Mouse (Mus musculus) kidney, adult 2 months (tissue): Measurements from ENCODE around the gene Ets1. TPM values are rescaled to one million over a fixed set of nuclear protein-coding genes. Genes with fewer than 3 reads are reported as not detected.

ENCODE experiments used
- DNase-seq: peaks from one replicate; pipeline ENCODE4 v3.0.0; 2021
- H3K27ac ChIP-seq: fragments of 200-500 bp; 2 replicates; pipeline ENCODE4 v1.5.1; 2012; ENCODE audit warnings: low read depth, low read length, control low read depth, inconsistent platforms; ENCODE audit not compliant: insufficient read depth
- H3K27me3 ChIP-seq: fragments of 200-500 bp; replicated peaks from 2 replicates; pipeline ENCODE4 v1.6.1; 2012; ENCODE audit warnings: mild to moderate bottlenecking, moderate library complexity, low read length, inconsistent platforms; ENCODE audit not compliant: control insufficient read depth, insufficient read depth
- H3K36me3 ChIP-seq: fragments of 200-500 bp; 2 replicates; pipeline ENCODE4 v1.6.1; 2012; ENCODE audit warnings: mild to moderate bottlenecking, moderate library complexity, low read length, inconsistent platforms; ENCODE audit not compliant: control insufficient read depth, insufficient read depth
- H3K4me1 ChIP-seq: fragments of 200-500 bp; 2 replicates; pipeline ENCODE4 v1.6.1; 2011; ENCODE audit warnings: low read length; ENCODE audit not compliant: control insufficient read depth, insufficient read depth
- H3K4me3 ChIP-seq: fragments of 200-500 bp; 2 replicates; pipeline ENCODE4 v1.5.1; 2011; ENCODE audit warnings: mild to moderate bottlenecking, low read depth, low read length, control low read depth; ENCODE audit not compliant: insufficient read depth
- CTCF ChIP-seq: fragments of 200-500 bp; conservative IDR thresholded peaks from 2 replicates; pipeline ENCODE4 v1.5.1; 2011; ENCODE audit warnings: low read depth, mild to moderate bottlenecking, control low read depth, low read length, moderate library complexity, mixed read lengths; ENCODE audit not compliant: insufficient read depth, insufficient read length
- POLR2A ChIP-seq: fragments of 200-500 bp; IDR thresholded peaks from one replicate; pipeline ENCODE4 v1.6.1; 2011; ENCODE audit warnings: low read depth, low read length, control low read depth
- WGBS: fragments of 180-500 bp; shearing (Covaris S2); methylation state at CpG from one replicate; pipeline ENCODE4 v1.1.7; 2018; 5-methylcytosine and 5-hydroxymethylcytosine counted together
- polyA plus RNA-seq: library from polyadenylated mRNA; depleted of rRNA; stranded (reverse); fragments of >200 nt; gene quantifications from 2 replicates; pipeline ENCODE4 v1.2.3, GENCODE M21; 2012

The Ets1 gene
- polyA plus RNA-seq, 1 experiment: 25.2 TPM

GRCm38 (mm10) chr9:32702836-32703395, 66.9 kb downstream of the Ets1 start:
- peak overlapping the region; percentile 26; the same call in 1 of the 2 replicates for H3K27ac ChIP-seq
- TF ChIP-seq CTCF: no peak
- no peak for TF ChIP-seq POLR2A
- 34% methylated on average over 4 of the region's 4 CpGs for WGBS
- H3K36me3 ChIP-seq: no peaks in the 10 kb centered on the region
- H3K27me3 ChIP-seq: no peaks in the 10 kb centered on the region
- no peak overlapping the region for H3K4me3 ChIP-seq
- peaks cover 8% of the 10 kb centered on the region; the same call in 1 of the 2 replicates for H3K4me1 ChIP-seq
- DNase-seq: no peak

GRCm38 (mm10) chr9:32703976-32704745, 68.1 kb downstream of the Ets1 start:
- no peak for DNase-seq
- TF ChIP-seq CTCF (no peak), POLR2A (no peak)
- no peaks in the 10 kb centered on the region for H3K27me3 ChIP-seq
- H3K4me3 ChIP-seq: no peak overlapping the region
- H3K4me1 ChIP-seq: peaks cover 8% of the 10 kb centered on the region; the same call in 1 of the 2 replicates
- 74% methylated on average over 7 of the region's 7 CpGs for WGBS
- peak overlapping the region; percentile 54; the same call in 1 of the 2 replicates for H3K27ac ChIP-seq
- H3K36me3 ChIP-seq: no peaks in the 10 kb centered on the region

DNA sequence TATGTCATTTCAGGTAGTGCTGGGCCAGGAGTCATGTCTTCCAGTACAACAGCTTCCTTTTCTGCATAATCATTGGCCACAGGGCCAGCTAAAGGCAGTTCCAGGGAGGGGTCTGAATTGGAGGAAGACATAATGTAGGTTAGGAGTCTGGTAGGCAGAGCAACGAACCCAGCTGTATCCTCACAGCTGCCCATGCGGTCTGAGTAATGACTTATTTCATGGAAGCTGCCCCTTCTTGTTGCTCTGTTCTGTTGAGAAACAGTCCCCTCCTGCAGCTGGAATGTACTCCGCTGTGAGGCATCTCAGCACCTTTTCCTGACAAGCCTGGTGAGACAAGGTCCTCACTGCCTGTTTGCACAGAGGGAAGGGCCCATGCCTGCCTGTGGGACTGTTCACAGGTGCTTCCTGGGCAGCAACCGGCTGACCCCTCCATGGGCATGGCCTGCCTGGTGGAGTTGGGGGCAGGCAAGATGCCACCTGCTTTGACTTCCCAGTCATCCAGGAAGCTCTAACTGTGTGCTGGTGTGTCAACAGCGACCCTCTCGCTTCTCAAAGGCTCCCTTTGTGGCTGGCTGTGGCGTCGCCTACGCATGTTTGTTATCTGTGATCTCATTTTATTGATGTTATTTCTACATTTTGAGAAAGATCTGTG, 69.9 kb downstream of the Ets1 start:
- H3K27me3 ChIP-seq: no peaks in the 10 kb centered on the region
- peaks cover 17% of the 10 kb centered on the region for H3K4me1 ChIP-seq
- DNase-seq: no peak
- TF ChIP-seq POLR2A: no peak
- TF ChIP-seq CTCF: no peak
- H3K27ac ChIP-seq: 0 out of 2 replicates have a peak overlapping the region, but pooled peaks have one; percentile 6
- no peak overlapping the region for H3K4me3 ChIP-seq
- WGBS: 68% methylated on average over 9 of the region's 9 CpGs
- no peaks in the 10 kb centered on the region for H3K36me3 ChIP-seq

DNA sequence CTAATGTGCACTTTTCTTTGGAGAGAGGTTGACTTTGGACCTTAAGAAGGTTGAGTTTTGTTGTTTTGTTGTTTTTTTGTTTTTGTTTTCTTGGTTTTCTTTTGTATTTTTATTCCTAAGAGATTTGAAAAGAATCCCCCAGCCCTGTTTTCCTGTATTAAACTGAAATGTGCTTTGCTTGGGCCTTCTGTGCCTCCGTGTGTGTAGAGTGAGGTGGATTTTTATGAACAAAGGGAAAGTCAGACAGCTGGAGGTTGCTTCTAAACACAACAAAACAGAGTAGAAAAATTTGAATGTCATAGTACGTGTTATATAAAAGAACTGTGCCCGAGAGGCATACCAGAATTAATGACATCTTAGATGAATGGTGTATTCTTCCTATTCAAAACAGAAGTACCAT, 71.4 kb downstream of the Ets1 start:
- no peak overlapping the region for H3K4me3 ChIP-seq
- TF ChIP-seq CTCF (no peak), POLR2A (no peak)
- H3K27me3 ChIP-seq: no peaks in the 10 kb centered on the region
- H3K27ac ChIP-seq: no peak overlapping the region
- DNase-seq: no peak
- no peaks in the 10 kb centered on the region for H3K36me3 ChIP-seq
- WGBS: 62% methylated on average over 3 of the region's 3 CpGs
- peaks cover 21% of the 10 kb centered on the region for H3K4me1 ChIP-seq

DNA sequence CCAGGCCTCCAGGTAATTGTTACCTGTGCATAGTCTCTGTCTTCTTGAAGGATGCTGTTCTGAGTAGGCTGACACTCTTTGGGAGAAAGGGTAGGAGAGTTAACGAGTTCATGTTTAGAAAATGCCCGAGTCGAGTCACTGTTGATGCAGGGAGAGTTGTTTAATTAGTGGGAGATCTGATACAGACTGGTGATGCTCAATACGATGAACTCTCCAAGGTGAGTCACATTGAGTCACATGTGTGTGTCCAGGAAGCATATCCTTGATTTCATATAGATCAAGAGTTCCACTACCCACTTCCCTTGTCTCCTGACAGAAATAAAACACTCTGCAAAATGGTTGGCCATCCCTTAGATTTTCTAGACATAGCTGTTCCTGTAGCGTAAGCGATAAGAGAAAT, 72.5 kb downstream of the Ets1 start:
- peak overlapping the region; percentile 21; the same call in 1 of the 2 replicates for H3K27ac ChIP-seq
- H3K36me3 ChIP-seq: no peaks in the 10 kb centered on the region
- DNase-seq: no peak
- H3K4me1 ChIP-seq: peaks cover 21% of the 10 kb centered on the region
- H3K27me3 ChIP-seq: no peaks in the 10 kb centered on the region
- 67% methylated on average over 6 of the region's 6 CpGs for WGBS
- no peak for TF ChIP-seq POLR2A
- no peak for TF ChIP-seq CTCF
- H3K4me3 ChIP-seq: no peak overlapping the region

GRCm38 (mm10) chr9:32709359-32709758, 73.3 kb downstream of the Ets1 start:
- H3K4me1 ChIP-seq: peaks cover 19% of the 10 kb centered on the region
- 15% methylated on average over 5 of the region's 5 CpGs for WGBS
- no peak overlapping the region for H3K4me3 ChIP-seq
- H3K27ac ChIP-seq: peak overlapping the region; percentile 58
- no peaks in the 10 kb centered on the region for H3K36me3 ChIP-seq
- peak; percentile 64 for DNase-seq
- TF ChIP-seq CTCF (no peak), POLR2A (no peak)
- no peaks in the 10 kb centered on the region for H3K27me3 ChIP-seq
